Mouse (Mus musculus): ENCODE data around the gene Olfr530.

Olfr530 gene

GRCm38 (mm10) chr7:140376231-140376630 lies at the start of gene Olfr530:
Gene Olfr530 (minus strand): TSS chr7:140376331.
- DNase-seq, result no peak

GRCm38 (mm10) chr7:140421539-140421938 lies 45.4 kb upstream of the Olfr530 start, which contains the start of gene Olfr532:
Gene Olfr532 (minus strand): TSS chr7:140421639.
- no peak for DNase-seq

- no peak for DNase-seq
Observed at GRCm38 (mm10) chr7:140402818-140403217, 26.7 kb upstream of the Olfr530 start, which contains the start of gene Olfr531. Gene Olfr531 (minus strand): TSS chr7:140402918.

- no peak for DNase-seq
Observed at GRCm38 (mm10) chr7:140376911-140377310, 780 bp upstream of the Olfr530 start.

GRCm38 (mm10) chr7:140374300-140374699 lies 1.8 kb downstream of the Olfr530 start:
- no peak for DNase-seq

- no peak for DNase-seq
Observed at GRCm38 (mm10) chr7:140361571-140361970, 14.6 kb downstream of the Olfr530 start, which contains the start of gene Olfr60. Gene Olfr60 (minus strand): TSS chr7:140361671.

- DNase-seq, result no peak
Observed at GRCm38 (mm10) chr7:140333717-140334116, 42.4 kb downstream of the Olfr530 start, which contains the start of gene Olfr527. Gene Olfr527 (plus strand): TSS chr7:140334017.

- no peak for DNase-seq
Observed at GRCm38 (mm10) chr7:140329766-140330304, 46.3 kb downstream of the Olfr530 start.
